Mouse (Mus musculus) megakaryocyte, adult 5-6 weeks (primary cell): ENCODE data around the gene Fut4. TPM values are rescaled to one million over a fixed set of nuclear protein-coding genes. Genes with fewer than 3 reads are reported as not detected.

ENCODE experiments used
- ATAC-seq: 2 replicates; pipeline ENCODE4 v1.8.0; 2016; ENCODE audit warnings: mild to moderate bottlenecking, inconsistent platforms; ENCODE audit not compliant: poor library complexity, severe bottlenecking
- total RNA-seq, 2 experiments: library from RNA; stranded (forward) in 1 of 2; stranded (reverse) in 1 of 2; fragments of 153-499, 151-499 nt in 1 of 2; fragments of 221-1000, 200-1000 nt in 1 of 2; gene quantifications; 2 replicates each; pipeline versions ENCODE4 v1.2.3 to v1.2.4; 2015 to 2017

Gene Fut4
- 6.9 and 7.2 TPM in 2 replicates for total RNA-seq (2015)
- 9.5 and 9.6 TPM in 2 replicates for total RNA-seq (2017)

GRCm38 (mm10) chr9:14752001-14752522 lies at the start of gene Fut4:
Fut4 (minus strand) TSS chr9:14752393.
- peak; percentile 77 for ATAC-seq

GRCm38 (mm10) chr9:14787356-14787755 lies 35.2 kb upstream of the Fut4 start:
- ATAC-seq: no peak

GRCm38 (mm10) chr9:14784039-14785002 lies 32.1 kb upstream of the Fut4 start, which contains the start of the genes Mre11a and Ankrd49:
Mre11a (plus strand) TSS chr9:14784654.
Ankrd49 (minus strand) TSS chr9:14784856.
- peak; percentile 98 for ATAC-seq

- ATAC-seq: no peak
These were observed 26.1 kb upstream of the Fut4 start for GRCm38 (mm10) chr9:14778341-14778740.

- ATAC-seq: no peak
These were observed 21.6 kb upstream of the Fut4 start for GRCm38 (mm10) chr9:14773813-14774212.

- ATAC-seq: peak; percentile 61
These were observed 19.9 kb upstream of the Fut4 start for GRCm38 (mm10) chr9:14772074-14772473.

- ATAC-seq: peak; percentile 29
These were observed 18.7 kb upstream of the Fut4 start, which contains the start of gene 1700012B09Rik for GRCm38 (mm10) chr9:14770803-14771471. 1700012B09Rik (minus strand) TSS chr9:14771030.

GRCm38 (mm10) chr9:14769811-14770210 lies 17.6 kb upstream of the Fut4 start:
- no peak for ATAC-seq

- ATAC-seq: peak; percentile 69
These were observed 12.6 kb upstream of the Fut4 start for GRCm38 (mm10) chr9:14764765-14765164.

GRCm38 (mm10) chr9:14759261-14759660 lies 7.1 kb upstream of the Fut4 start:
- ATAC-seq: no peak

GRCm38 (mm10) chr9:14758590-14758989 lies 6.4 kb upstream of the Fut4 start:
- peak; percentile 97 for ATAC-seq

- no peak for ATAC-seq
These were observed 2.3 kb upstream of the Fut4 start for GRCm38 (mm10) chr9:14754469-14754868.

GRCm38 (mm10) chr9:14753947-14754346 lies 1.8 kb upstream of the Fut4 start:
- no peak for ATAC-seq

GRCm38 (mm10) chr9:14751503-14752000 lies 641 bp downstream of the Fut4 start:
- ATAC-seq: peak; percentile 63

GRCm38 (mm10) chr9:14750901-14751502 lies 1.2 kb downstream of the Fut4 start:
- ATAC-seq: no peak

GRCm38 (mm10) chr9:14740151-14740924 lies 11.9 kb downstream of the Fut4 start, which contains the start of gene Piwil4:
Piwil4 (minus strand) TSS chr9:14740733.
- no peak for ATAC-seq

GRCm38 (mm10) chr9:14739498-14740150 lies 12.6 kb downstream of the Fut4 start:
- ATAC-seq: peak; percentile 67

GRCm38 (mm10) chr9:14730941-14731541 lies 21.2 kb downstream of the Fut4 start:
- no peak for ATAC-seq

GRCm38 (mm10) chr9:14728365-14728764 lies 23.8 kb downstream of the Fut4 start:
- no peak for ATAC-seq
